Mouse (Mus musculus): ENCODE measurements around the gene Racgap1. TPM values are rescaled to one million over a fixed set of nuclear protein-coding genes. Genes with fewer than 3 reads are reported as not detected.

Racgap1 gene
- polyA plus RNA-seq, 1 experiment from 2014 or later: 119 TPM

DNA sequence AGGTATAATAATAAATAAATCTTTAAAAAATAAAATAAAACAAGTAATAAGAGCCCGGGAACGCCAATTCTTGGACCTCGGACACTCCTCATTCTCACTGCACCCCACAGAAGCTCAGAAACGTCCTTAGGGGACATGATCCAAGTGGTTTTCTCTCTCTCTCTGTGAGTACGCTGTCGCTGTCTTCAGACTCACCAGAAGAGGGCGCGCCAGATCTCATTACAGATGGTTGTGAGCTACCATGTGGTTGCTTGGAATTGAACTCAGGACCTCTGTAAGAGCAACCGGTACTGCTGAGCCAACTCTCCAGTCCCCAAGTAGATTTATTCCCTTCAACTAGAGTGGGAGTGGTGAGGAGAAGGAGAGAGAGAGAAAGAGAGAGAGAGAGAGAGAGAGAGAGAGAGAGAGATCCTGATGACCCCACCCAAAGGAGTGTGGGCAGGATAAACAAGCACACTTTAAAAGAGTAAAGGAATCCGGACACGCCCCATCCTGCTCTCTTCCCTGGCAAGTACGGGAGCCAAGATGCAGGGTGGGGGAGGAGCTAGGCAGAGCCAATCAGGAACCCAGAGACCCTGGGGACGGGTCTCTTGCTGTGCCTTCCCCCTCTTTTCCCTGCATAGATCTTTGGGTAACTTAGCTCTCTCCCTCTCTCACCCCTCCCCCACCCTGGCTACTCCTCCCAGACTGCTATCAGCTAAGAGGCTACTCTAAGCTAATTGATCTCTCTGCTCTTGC lies 26.8 kb upstream of the Racgap1 start:
- no peak overlapping the region for H3K4me3 ChIP-seq
- no peak overlapping the region for H3K4me2 ChIP-seq
- peaks cover 10% of the 10 kb centered on the region; the same call in 1 of the 2 replicates for H3K4me1 ChIP-seq
- H3K9ac ChIP-seq: no peak overlapping the region
- ATAC-seq (ENCODE audit: extremely low read depth, insufficient number of reproducible peaks, low FRiP score, low TSS enrichment): no peak
- no peaks in the 10 kb centered on the region for H3K9me3 ChIP-seq
- no peaks in the 10 kb centered on the region for H3K36me3 ChIP-seq
- no peak overlapping the region for H3K27ac ChIP-seq (replicated peaks)
- 14% methylated on average over 13 of the region's 13 CpGs for WGBS
- peaks cover 67% of the 10 kb centered on the region for H3K27me3 ChIP-seq (replicated peaks)

DNA sequence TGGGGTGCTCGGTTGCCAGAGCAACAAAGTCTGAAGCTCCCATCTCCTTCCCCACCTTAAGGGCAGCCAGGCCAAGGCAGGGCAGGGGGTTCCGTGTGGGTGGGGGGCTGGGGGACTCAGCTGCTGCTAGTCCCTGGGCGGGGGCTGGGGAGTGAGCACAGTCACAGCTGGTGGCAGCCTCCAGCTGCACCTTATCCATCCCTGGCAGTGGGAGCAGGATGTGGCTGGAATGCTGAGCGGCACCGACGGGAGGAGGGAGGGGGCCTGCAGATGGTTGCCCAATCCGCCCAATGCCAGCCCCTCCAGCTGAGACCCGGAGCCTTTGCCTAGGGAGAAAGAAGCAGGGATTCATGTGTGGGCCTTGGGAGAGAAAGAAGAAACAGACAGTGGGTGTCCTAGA lies 25.6 kb upstream of the Racgap1 start:
- H3K4me3 ChIP-seq: no peak overlapping the region
- no peak for ATAC-seq (ENCODE audit: extremely low read depth, insufficient number of reproducible peaks, low FRiP score, low TSS enrichment)
- peaks cover 10% of the 10 kb centered on the region; the same call in 1 of the 2 replicates for H3K4me1 ChIP-seq
- no peaks in the 10 kb centered on the region for H3K36me3 ChIP-seq
- peaks cover 79% of the 10 kb centered on the region for H3K27me3 ChIP-seq (replicated peaks)
- H3K27ac ChIP-seq (replicated peaks): no peak overlapping the region
- no peak overlapping the region for H3K9ac ChIP-seq
- no peaks in the 10 kb centered on the region for H3K9me3 ChIP-seq
- 29% methylated on average over 8 of the region's 8 CpGs for WGBS
- H3K4me2 ChIP-seq: no peak overlapping the region

DNA sequence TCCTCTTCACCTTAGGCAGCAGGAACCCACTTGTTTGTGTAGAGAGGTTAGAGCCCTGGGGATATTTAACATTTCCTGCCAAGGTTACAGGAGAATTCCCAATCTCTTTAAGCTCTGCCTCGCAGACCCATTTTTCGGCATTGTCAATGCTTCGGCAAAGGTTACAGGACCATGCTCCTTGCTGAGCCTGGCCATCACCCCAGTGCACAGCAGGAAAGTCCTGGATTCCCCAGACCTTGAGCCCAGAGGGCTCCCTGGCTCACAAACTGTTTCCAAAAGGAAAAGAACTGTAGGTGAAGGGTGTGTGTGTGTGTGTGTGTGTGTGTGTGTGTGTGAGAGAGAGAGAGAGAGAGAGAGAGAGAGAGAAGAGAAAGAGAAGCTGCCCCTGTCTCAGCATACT lies 23.4 kb upstream of the Racgap1 start:
- ATAC-seq (ENCODE audit: extremely low read depth, insufficient number of reproducible peaks, low FRiP score, low TSS enrichment): no peak

DNA sequence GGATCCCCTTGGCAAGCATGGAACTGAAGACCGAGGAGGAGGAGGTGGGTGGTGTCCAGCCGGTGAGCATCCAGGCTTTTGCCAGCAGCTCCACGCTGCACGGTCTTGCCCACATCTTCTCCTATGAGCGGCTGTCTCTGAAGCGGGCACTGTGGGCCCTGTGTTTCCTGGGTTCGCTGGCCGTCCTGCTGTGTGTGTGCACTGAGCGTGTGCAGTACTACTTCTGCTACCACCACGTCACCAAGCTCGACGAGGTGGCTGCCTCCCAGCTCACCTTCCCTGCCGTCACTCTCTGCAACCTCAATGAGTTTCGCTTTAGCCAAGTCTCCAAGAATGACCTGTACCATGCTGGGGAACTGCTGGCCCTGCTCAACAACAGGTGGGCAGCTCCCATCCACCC lies 20.3 kb upstream of the Racgap1 start:
- Histone ChIP-seq H3K4me2 (no peak overlapping the region), H3K9ac (no peak overlapping the region), H3K36me3 (no peaks in the 10 kb centered on the region), H3K4me1 (peaks cover 17% of the 10 kb centered on the region), H3K27me3 (replicated peaks) (peaks cover 90% of the 10 kb centered on the region), H3K4me3 (no peak overlapping the region), H3K27ac (replicated peaks) (no peak overlapping the region), H3K9me3 (no peaks in the 10 kb centered on the region)
- WGBS: 67% methylated on average over 14 of the region's 14 CpGs
- no peak for ATAC-seq (ENCODE audit: extremely low read depth, insufficient number of reproducible peaks, low FRiP score, low TSS enrichment)

More for the DNA sequence above, 23.4 kb upstream of the Racgap1 start:
- Histone ChIP-seq H3K27me3 (replicated peaks) (peaks cover 88% of the 10 kb centered on the region), H3K4me2 (no peak overlapping the region), H3K27ac (replicated peaks) (no peak overlapping the region), H3K4me1 (peaks cover 21% of the 10 kb centered on the region), H3K9me3 (no peaks in the 10 kb centered on the region), H3K4me3 (no peak overlapping the region), H3K36me3 (no peaks in the 10 kb centered on the region), H3K9ac (no peak overlapping the region)
- WGBS: 70% methylated on average over 3 of the region's 3 CpGs

DNA sequence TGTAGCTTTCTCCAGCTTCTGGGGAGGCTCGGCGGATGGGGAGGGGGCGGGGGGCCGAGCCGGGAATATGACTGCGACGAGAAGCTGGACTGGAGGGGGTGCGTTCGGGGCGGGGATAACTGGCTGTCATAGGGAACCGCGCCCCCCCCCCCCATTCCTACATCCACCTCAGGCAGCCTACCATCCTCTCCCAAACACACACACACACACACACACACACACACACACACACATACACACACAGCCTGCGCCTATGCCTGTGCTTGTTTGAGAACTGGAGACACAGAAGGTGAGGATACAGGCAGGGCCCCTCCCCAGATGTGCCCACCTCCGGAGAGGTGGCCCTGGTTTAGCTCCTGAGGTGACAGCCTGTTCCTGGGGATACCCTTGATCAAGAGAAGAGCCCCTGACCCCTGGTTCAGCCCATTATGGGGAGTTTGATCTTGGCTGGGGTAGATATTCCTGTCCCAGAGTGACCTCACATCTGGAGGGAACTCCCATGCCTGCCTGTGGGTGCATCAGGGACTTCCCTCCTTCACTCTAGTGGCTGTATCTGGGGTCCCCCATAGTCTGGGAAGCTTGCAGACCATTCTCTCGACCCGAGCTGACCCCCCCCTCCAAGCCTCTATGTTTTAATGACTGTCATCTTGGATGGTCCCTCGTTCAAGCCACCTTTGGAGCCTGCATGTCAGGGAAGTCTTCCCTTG lies 19.7 kb upstream of the Racgap1 start:
- Histone ChIP-seq H3K9me3 (no peaks in the 10 kb centered on the region), H3K36me3 (no peaks in the 10 kb centered on the region), H3K4me3 (peak overlapping the region; percentile 59), H3K27ac (replicated peaks) (no peak overlapping the region), H3K4me1 (peaks cover 21% of the 10 kb centered on the region), H3K4me2 (peak overlapping the region; percentile 88), H3K9ac (peak overlapping the region; percentile 81), H3K27me3 (replicated peaks) (peaks cover 92% of the 10 kb centered on the region)
- ATAC-seq (ENCODE audit: extremely low read depth, insufficient number of reproducible peaks, low FRiP score, low TSS enrichment): no peak
- WGBS: 8% methylated on average over 12 of the region's 17 CpGs

DNA sequence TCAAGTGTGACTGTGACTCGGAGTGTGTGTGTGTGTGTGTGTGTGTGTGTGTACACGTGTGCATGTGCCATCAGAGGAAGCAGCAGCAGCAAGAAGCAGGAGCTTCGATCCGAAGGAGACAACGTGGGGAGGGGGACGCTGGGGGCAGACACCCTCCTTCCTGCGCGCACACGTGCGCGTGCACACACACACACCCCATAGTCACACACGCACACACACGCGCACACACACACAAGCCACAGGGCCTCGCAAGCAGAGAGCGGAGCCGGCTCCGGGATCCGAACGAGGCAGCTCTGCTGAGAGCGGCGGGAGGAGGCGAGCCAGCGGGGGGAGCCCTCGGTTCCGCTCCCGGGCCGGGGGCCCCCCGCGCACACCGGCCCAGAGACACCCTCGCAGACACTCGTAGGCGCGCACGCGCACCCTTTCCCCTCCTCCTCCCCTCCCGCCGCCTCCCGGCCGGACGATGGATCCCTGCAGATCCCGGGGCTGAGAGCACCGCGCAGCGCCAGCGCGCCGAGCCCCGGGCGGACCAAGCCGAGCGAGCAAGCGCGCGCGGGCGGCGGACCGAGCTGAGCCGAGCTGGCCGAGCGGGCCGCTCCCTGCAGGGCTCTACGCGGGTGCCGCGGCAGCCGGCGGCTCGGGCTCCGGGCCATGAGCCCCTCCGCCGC lies 18.8 kb upstream of the Racgap1 start, which contains the start of gene Asic1:
TSS of gene Asic1 (plus strand) at position 215 of the 668 bp plus-strand sequence.
- H3K4me2 ChIP-seq: peak within 1 kb of the TSS; percentile 88
- H3K27ac ChIP-seq (replicated peaks): no peak within 1 kb of the TSS
- H3K36me3 ChIP-seq: no peaks in the 10 kb centered on the region
- H3K9me3 ChIP-seq: no peaks in the 10 kb centered on the region
- H3K27me3 ChIP-seq (replicated peaks): peaks cover 93% of the 10 kb centered on the region
- no peak for ATAC-seq (ENCODE audit: extremely low read depth, insufficient number of reproducible peaks, low FRiP score, low TSS enrichment)
- peaks cover 29% of the 10 kb centered on the region for H3K4me1 ChIP-seq
- peak within 1 kb of the TSS; percentile 59 for H3K4me3 ChIP-seq
- WGBS: under 1% methylated on average over 70 of the region's 74 CpGs
- H3K9ac ChIP-seq: peak within 1 kb of the TSS; percentile 81

DNA sequence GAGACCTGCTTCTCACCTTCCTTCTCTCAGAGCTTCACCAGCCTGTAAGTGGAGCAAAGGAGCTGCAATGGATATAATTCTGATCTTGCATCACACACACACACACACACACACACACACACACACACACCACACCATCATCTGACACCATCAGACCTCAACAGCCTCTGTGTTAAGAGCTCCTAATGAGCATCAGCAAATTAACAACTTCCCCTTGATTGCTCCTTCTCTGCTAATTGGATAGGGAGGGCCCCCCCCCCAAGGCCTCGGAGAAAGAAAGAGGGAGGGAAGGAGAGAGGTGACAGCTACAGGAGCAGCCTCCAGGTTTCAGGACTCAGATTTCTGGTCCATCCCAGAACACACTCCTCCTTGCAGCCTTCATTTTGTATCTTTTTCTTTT lies 17.9 kb upstream of the Racgap1 start:
- ATAC-seq (ENCODE audit: extremely low read depth, insufficient number of reproducible peaks, low FRiP score, low TSS enrichment): no peak
- Histone ChIP-seq H3K27ac (replicated peaks) (no peak overlapping the region), H3K9ac (no peak overlapping the region), H3K9me3 (no peaks in the 10 kb centered on the region), H3K4me2 (no peak overlapping the region), H3K4me3 (no peak overlapping the region), H3K4me1 (peaks cover 33% of the 10 kb centered on the region), H3K27me3 (replicated peaks) (peaks cover 86% of the 10 kb centered on the region), H3K36me3 (no peaks in the 10 kb centered on the region)
- 0% methylated on average over 1 of the region's 1 CpGs for WGBS

DNA sequence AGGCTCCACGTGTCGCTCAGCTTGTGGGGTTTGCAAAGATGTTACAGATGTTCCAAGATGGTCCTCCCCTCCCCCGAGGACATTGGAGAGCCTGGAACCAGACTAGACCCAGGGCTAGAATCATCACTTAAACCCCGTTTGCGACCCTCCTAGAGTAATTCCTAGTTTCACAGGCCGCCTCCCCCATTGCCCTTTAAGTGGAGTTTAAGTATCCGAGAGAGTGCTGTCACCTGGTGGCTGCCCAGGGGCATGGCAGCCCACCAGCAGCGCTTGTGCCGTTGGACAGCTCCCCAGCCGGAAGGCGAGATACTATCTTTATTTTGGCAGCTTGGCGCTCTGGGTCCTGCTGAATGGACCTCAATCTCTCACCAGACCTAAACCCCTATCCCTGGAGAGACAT lies 17.4 kb upstream of the Racgap1 start:
- 4% methylated on average over 12 of the region's 12 CpGs for WGBS
- Histone ChIP-seq H3K4me3 (no peak overlapping the region), H3K9ac (no peak overlapping the region), H3K27me3 (replicated peaks) (peaks cover 81% of the 10 kb centered on the region), H3K27ac (replicated peaks) (no peak overlapping the region), H3K36me3 (no peaks in the 10 kb centered on the region), H3K4me1 (peaks cover 39% of the 10 kb centered on the region), H3K9me3 (no peaks in the 10 kb centered on the region), H3K4me2 (peak overlapping the region; percentile 29; the same call in 1 of the 2 replicates)
- no peak for ATAC-seq (ENCODE audit: extremely low read depth, insufficient number of reproducible peaks, low FRiP score, low TSS enrichment)

DNA sequence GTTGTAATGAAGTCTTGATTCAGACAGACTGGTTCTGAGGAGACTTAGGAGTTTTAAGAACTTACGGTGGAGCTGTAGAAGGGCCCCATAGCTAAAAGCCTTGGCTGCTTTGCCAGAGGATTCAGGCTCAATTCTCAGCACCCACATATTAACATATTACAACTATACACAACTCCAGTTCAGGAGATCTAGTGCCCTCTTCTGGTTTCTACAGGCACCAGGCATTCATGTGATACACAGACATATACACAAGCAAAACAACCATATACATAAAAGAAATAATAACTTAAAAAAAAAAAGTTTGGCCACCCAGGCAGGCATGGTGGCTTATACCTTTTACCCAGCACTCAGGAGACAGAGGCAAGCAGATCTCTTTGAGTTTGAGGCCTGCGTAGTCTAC lies 16.1 kb upstream of the Racgap1 start:
- ATAC-seq (ENCODE audit: extremely low read depth, insufficient number of reproducible peaks, low FRiP score, low TSS enrichment): no peak
- WGBS: 97% methylated on average over 2 of the region's 2 CpGs
- peaks cover 47% of the 10 kb centered on the region for H3K4me1 ChIP-seq
- no peak overlapping the region for H3K4me2 ChIP-seq
- no peak overlapping the region for H3K9ac ChIP-seq
- H3K27ac ChIP-seq (replicated peaks): no peak overlapping the region
- H3K4me3 ChIP-seq: no peak overlapping the region
- no peaks in the 10 kb centered on the region for H3K36me3 ChIP-seq
- H3K9me3 ChIP-seq: no peaks in the 10 kb centered on the region
- peaks cover 68% of the 10 kb centered on the region for H3K27me3 ChIP-seq (replicated peaks)

DNA sequence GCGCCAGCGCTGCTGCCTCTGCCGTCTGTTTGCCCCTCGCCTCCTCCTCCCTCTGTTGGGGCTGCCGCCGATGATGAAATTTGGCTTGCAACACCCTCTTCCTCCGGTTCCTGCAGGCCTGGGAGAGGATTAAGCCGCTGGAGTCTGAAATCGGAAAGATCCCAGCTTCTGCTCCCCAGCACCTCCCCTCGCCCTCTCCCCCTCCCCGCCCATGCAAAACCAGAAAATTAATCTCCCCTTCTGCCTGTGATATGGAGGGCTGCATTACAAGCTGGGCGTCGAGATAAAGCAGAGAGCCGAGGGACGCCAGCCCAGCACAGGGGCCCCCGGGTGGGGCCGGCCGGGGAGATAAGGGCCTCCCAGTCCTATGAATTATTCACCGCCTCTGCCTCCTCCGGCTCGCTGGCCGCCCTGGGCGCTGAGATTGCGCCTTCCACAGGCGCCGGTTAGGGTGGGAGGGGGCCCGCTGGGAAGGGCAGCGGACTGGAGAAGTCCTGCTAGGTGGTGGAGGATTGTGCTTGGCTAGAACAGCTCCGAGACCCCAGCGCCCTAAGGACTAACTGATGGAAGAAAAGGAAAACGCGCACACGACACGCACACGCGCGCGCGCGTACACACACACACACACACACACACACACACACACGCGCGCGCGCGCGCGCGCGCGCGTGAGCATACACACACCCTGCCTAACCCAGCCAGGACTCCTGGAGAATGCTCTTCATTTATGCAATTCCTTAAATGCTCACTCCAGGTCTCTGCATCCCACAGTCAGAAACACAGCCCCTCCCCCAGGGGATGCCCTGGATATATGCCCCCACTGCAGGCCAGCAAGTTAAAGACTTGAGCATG lies 13.4 kb upstream of the Racgap1 start:
- H3K27ac ChIP-seq (replicated peaks): peak overlapping the region; percentile 79
- no peaks in the 10 kb centered on the region for H3K36me3 ChIP-seq
- WGBS: 1% methylated on average over 42 of the region's 52 CpGs
- peak overlapping the region; percentile 74 for H3K9ac ChIP-seq
- H3K4me2 ChIP-seq: peak overlapping the region; percentile 82
- H3K4me3 ChIP-seq: peak overlapping the region; percentile 47
- peaks cover 44% of the 10 kb centered on the region for H3K4me1 ChIP-seq
- H3K9me3 ChIP-seq: no peaks in the 10 kb centered on the region
- H3K27me3 ChIP-seq (replicated peaks): peaks cover 47% of the 10 kb centered on the region
- peak; percentile 70 for ATAC-seq (ENCODE audit: extremely low read depth, insufficient number of reproducible peaks, low FRiP score, low TSS enrichment)

Data from heart, embryonic 13.5 days (tissue).